ENCODE assay signal across 18 mouse cellular contexts in the genomic region with DNA sequence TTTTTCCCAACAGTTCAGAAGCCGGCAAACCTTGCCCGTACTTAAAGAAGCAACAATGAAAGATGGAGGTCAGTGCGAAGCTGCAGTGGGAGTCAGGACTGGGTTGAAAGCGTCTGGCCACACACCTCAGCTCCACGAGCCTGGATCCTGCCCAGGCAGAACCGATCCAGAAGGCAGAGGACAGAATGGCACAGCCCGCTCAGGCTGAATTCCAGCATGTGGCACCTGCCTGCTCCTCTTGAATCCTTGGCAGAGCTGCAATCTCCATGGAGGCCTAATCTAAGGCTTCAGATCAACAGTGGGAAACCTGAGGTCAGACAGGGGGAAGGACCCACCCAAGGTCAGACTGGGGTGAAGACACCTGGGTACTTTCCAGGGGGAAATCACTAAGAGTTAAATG. TPM values are rescaled to one million over a fixed set of nuclear protein-coding genes. Genes with fewer than 3 reads are reported as not detected.
DNase-seq lines count a peak whose midpoint lies in the region; ATAC-seq lines count a peak whose summit lies in the region.
"Had no signal": no experiment of that assay in that cellular context is flagged by ENCODE, and none has a peak within 500 bp of the region (broad histone marks: within the 10 kb centered on the region; RNA-seq: fewer than 3 reads in every experiment).

No protein-coding gene starts in this region.

- WGBS in heart, embryonic 11.5 days (ENCODE audit: insufficient replicate concordance), result 87% methylated on average over 7 of the region's 7 CpGs

- no peak overlapping the region for H3K4me3 ChIP-seq in heart, embryonic 11.5 days (ENCODE audit: low read depth, low read length)
- H3K4me3 ChIP-seq: embryonic facial prominence, embryonic 12.5 days; hindbrain, embryonic 13.5 days; intestine, embryonic 15.5 days; liver, embryonic 12.5 days; myocyte; neural tube, embryonic 15.5 days had no signal

- H3K36me3 ChIP-seq in heart, embryonic 11.5 days (ENCODE audit: control insufficient read depth, insufficient read depth, low read length), result no peaks in the 10 kb centered on the region
- H3K36me3 ChIP-seq: hindbrain, embryonic 13.5 days; intestine, embryonic 15.5 days; liver, embryonic 12.5 days; neural tube, embryonic 15.5 days had no signal

- no peak overlapping the region for H3K9ac ChIP-seq in heart, embryonic 11.5 days (ENCODE audit: low read depth, low read length)
- H3K9ac ChIP-seq: embryonic facial prominence, embryonic 12.5 days; forebrain, postnatal 0 days; hindbrain, embryonic 13.5 days; intestine, embryonic 15.5 days; liver, embryonic 12.5 days; neural tube, embryonic 15.5 days had no signal

- peaks cover 5% of the 10 kb centered on the region; the same call in 1 of the 2 replicates for H3K9me3 ChIP-seq in heart, embryonic 11.5 days (replicated peaks; ENCODE audit: control insufficient read depth, low read length)
- H3K9me3 ChIP-seq: intestine, embryonic 15.5 days; liver, embryonic 12.5 days; neural tube, embryonic 15.5 days had no signal

- no peaks in the 10 kb centered on the region for H3K27me3 ChIP-seq in heart, embryonic 11.5 days (ENCODE audit: control insufficient read depth, insufficient read depth, low read length)
- H3K27me3 ChIP-seq: embryonic facial prominence, embryonic 12.5 days; hindbrain, embryonic 13.5 days; intestine, embryonic 15.5 days; liver, embryonic 12.5 days; neural tube, embryonic 15.5 days had no signal

- H3K4me1 ChIP-seq in heart, embryonic 11.5 days (ENCODE audit: control insufficient read depth, insufficient read depth, low read length), result peaks cover 16% of the 10 kb centered on the region
- H3K4me1 ChIP-seq: intestine, embryonic 15.5 days; liver, embryonic 12.5 days had no signal

- no peak for ATAC-seq in heart, embryonic 11.5 days (replicated peaks; ENCODE audit: insufficient number of reproducible peaks, low FRiP score, low TSS enrichment)
- ATAC-seq: forebrain, postnatal 0 days; intestine, embryonic 15.5 days; liver, embryonic 12.5 days had no signal

- H3K27ac ChIP-seq in heart, embryonic 11.5 days (ENCODE audit: low read depth, low read length), result no peak overlapping the region
- H3K27ac ChIP-seq: embryonic facial prominence, embryonic 12.5 days; hindbrain, embryonic 13.5 days; intestine, embryonic 15.5 days; liver, embryonic 12.5 days; neural tube, embryonic 15.5 days had no signal

- no peak overlapping the region for H3K4me2 ChIP-seq in heart, embryonic 11.5 days
- H3K4me2 ChIP-seq: embryonic facial prominence, embryonic 12.5 days; hindbrain, embryonic 13.5 days; intestine, embryonic 15.5 days; liver, embryonic 12.5 days; neural tube, embryonic 15.5 days had no signal

- peak; percentile 14 for DNase-seq in heart, adult 8-10 months (ENCODE audit: low spot score)
- DNase-seq in cerebellum, adult 11 months, result peak; percentile 42
- peak; percentile 84 to 88 for DNase-seq in cerebellum, postnatal 14 days
- no peak for DNase-seq in kidney, postnatal 14 days
- DNase-seq in urinary bladder, postnatal 14 days (ENCODE audit: low spot score), result no peak
- DNase-seq in left cerebral cortex, adult 9 months (ENCODE audit: low spot score in 2 of 2), result no peak
- DNase-seq: forebrain, postnatal 0 days; gastrocnemius, postnatal 10 days; midbrain, embryonic 14.5 days; right cerebral cortex, postnatal 4 days; thymus, postnatal 36 days had no signal

RNA-seq across cellular contexts. Expression of gene Akna, which starts 38.5 kb away (rescaled TPM):
- 1 to 10 TPM; 3.1 to 4.4 (median 3.5) TPM for total RNA-seq in heart, adult 8-10 months (2022)
- 3.1 and 3.2 TPM in 2 replicates for polyA plus RNA-seq in heart, embryonic 11.5 days (2014; fragmentation: Nextera tagmentation; extraction: Ambion mirVana)

RNA-seq across cellular contexts. Expression of gene Whrn, which starts 54.2 kb away (rescaled TPM):
- 10 to 100 TPM; 18.5 to 38.1 (median 20.6) TPM for total RNA-seq in heart, adult 8-10 months (2022)
- 3.3 and 4.7 TPM in 2 replicates for polyA plus RNA-seq in heart, embryonic 11.5 days (2014; fragmentation: Nextera tagmentation; extraction: Ambion mirVana)

Comparison
In these comparisons a context has a peak if more than half of its experiments do, and no peak if none do; other contexts are left out.
1. DNase-seq: peak in heart, adult 8-10 months (single experiment), cerebellum, adult 11 months (single experiment) and cerebellum, postnatal 14 days (2 of 2); none in kidney, postnatal 14 days (single experiment), urinary bladder, postnatal 14 days (single experiment) and left cerebral cortex, adult 9 months (0 of 2).